Mouse (Mus musculus) erythroblast, adult 5-6 weeks (primary cell): ENCODE data around the gene Gsto1. TPM values are rescaled to one million over a fixed set of nuclear protein-coding genes. Genes with fewer than 3 reads are reported as not detected.
"Not testable (repeated sequence)": the region's sequence is repeated elsewhere in the genome, so short reads cannot be mapped to it uniquely, and the experiment has no call there.

Source experiments
- ATAC-seq: replicated peaks from 2 replicates; pipeline ENCODE4 v1.8.0; 2016; ENCODE audit warnings: moderate number of reproducible peaks, mild to moderate bottlenecking, moderate TSS enrichment, inconsistent platforms; ENCODE audit not compliant: poor library complexity, low FRiP score, severe bottlenecking
- total RNA-seq, 2 experiments: library from RNA; stranded (forward) in 1 of 2; stranded (reverse) in 1 of 2; fragments of 150-400 nt in 1 of 2; fragments of 200-764, 138-1000 nt in 1 of 2; gene quantifications; 2 replicates each; pipeline versions ENCODE4 v1.2.3 to v1.2.4; 2015 to 2017; ENCODE audit warnings: low replicate concordance in 2 of 2

Gene Gsto1
- total RNA-seq (2015; ENCODE audit: low replicate concordance) = 63.7 and 66.9 TPM in 2 replicates
- total RNA-seq (2017; ENCODE audit: low replicate concordance) = 18.0 and 37.7 TPM in 2 replicates

GRCm38 (mm10) chr19:47854796-47855783, at the start of gene Gsto1:
Gene Gsto1, plus strand, starts transcription at chr19:47854970.
- peak; percentile 90 for ATAC-seq

- no peak for ATAC-seq
Measured at GRCm38 (mm10) chr19:47812091-47812490, 42.7 kb upstream of the Gsto1 start.

GRCm38 (mm10) chr19:47814721-47815120, 40.0 kb upstream of the Gsto1 start:
- no peak for ATAC-seq

- ATAC-seq = no peak
Measured at GRCm38 (mm10) chr19:47817692-47818091, 37.1 kb upstream of the Gsto1 start.

GRCm38 (mm10) chr19:47820832-47821493, 33.8 kb upstream of the Gsto1 start:
- 0 out of 2 replicates have a peak, but pooled peaks have one; percentile 52 for ATAC-seq

GRCm38 (mm10) chr19:47821494-47821872, 33.3 kb upstream of the Gsto1 start:
- ATAC-seq = no peak

GRCm38 (mm10) chr19:47822143-47822796, 32.5 kb upstream of the Gsto1 start:
- ATAC-seq = no peak

- no peak for ATAC-seq
Measured at GRCm38 (mm10) chr19:47824026-47824425, 30.7 kb upstream of the Gsto1 start.

GRCm38 (mm10) chr19:47829913-47830450, 24.8 kb upstream of the Gsto1 start:
- no peak for ATAC-seq

- no peak for ATAC-seq
Measured at GRCm38 (mm10) chr19:47831111-47831510, 23.7 kb upstream of the Gsto1 start.

GRCm38 (mm10) chr19:47832316-47832715, 22.5 kb upstream of the Gsto1 start:
- no peak for ATAC-seq

- ATAC-seq = no peak
Measured at GRCm38 (mm10) chr19:47834614-47835013, 20.2 kb upstream of the Gsto1 start.

GRCm38 (mm10) chr19:47835776-47836175, 19.0 kb upstream of the Gsto1 start:
- ATAC-seq = no peak

- no peak for ATAC-seq
Measured at GRCm38 (mm10) chr19:47836701-47837526, 17.9 kb upstream of the Gsto1 start.

- ATAC-seq = no peak
Measured at GRCm38 (mm10) chr19:47837527-47837901, 17.3 kb upstream of the Gsto1 start.

- not testable (repeated sequence) for ATAC-seq
Measured at GRCm38 (mm10) chr19:47841234-47841633, 13.5 kb upstream of the Gsto1 start.

- ATAC-seq = no peak
Measured at GRCm38 (mm10) chr19:47849735-47850134, 5.0 kb upstream of the Gsto1 start.

- not testable (repeated sequence) for ATAC-seq
Measured at GRCm38 (mm10) chr19:47852131-47852530, 2.6 kb upstream of the Gsto1 start.

GRCm38 (mm10) chr19:47853053-47853452, 1.7 kb upstream of the Gsto1 start:
- ATAC-seq = no peak
